Mouse (Mus musculus) gastrocnemius, postnatal 4 days (tissue): ENCODE data around the gene Atf5. TPM values are rescaled to one million over a fixed set of nuclear protein-coding genes. Genes with fewer than 3 reads are reported as not detected.

ENCODE experiments used
- DNase-seq, 2 experiments: peaks; one replicate each; pipeline ENCODE4 v3.0.0; 2021 to 2022; ENCODE audit warnings: low spot score in 2 of 2, mixed read lengths in 2 of 2
- microRNA-seq: library from miRNA; unstranded; fragments of <30 nt; microRNA quantifications from one replicate; pipeline ENCODE4 v1.2.0, GENCODE M21; 2021
- total RNA-seq, 2 experiments: library from RNA; stranded (reverse); gene quantifications; 2 replicates each; pipeline ENCODE4 v1.2.3; 2021

The Atf5 gene
- total RNA-seq, 2 experiments from 2014 or later, result 55.6 to 62.2 TPM

- DNase-seq, result no peak
These were observed 39.5 kb downstream of the Atf5 start for GRCm38 (mm10) chr7:44776849-44777498.

GRCm38 (mm10) chr7:44772591-44773204 is 43.8 kb downstream of the Atf5 start:
- DNase-seq, result no peak

GRCm38 (mm10) chr7:44770046-44770578 is 46.3 kb downstream of the Atf5 start:
- peak in 1 of 2 experiments; percentile 80 for DNase-seq

- no peak for DNase-seq
These were observed 48.3 kb downstream of the Atf5 start for GRCm38 (mm10) chr7:44768129-44768528.

Small RNAs within 50 kb of the gene (microRNA-seq; reads per million reads assigned to microRNA genes)
- not detected for gene Mir707

Other genes with a start within 250 kb of the Atf5 start
- gene Napsa, start 244.3 kb downstream of the Atf5 start, total RNA-seq, result under 1 TPM; 0.65 to 0.81 TPM
- gene Kcnc3, start 226.0 kb downstream of the Atf5 start, total RNA-seq, result 1 to 10 TPM in 1 of 2 experiments, under 1 TPM in 1; 0.91 to 1.1 TPM
- gene Myh14, start 145.8 kb downstream of the Atf5 start, total RNA-seq, result 10 to 100 TPM; 25.7 to 26.6 TPM
- not detected for gene Izumo2, start 107.9 kb downstream of the Atf5 start, total RNA-seq
- 10 to 100 TPM; 18.9 to 20.7 TPM for gene Vrk3, start 68.2 kb downstream of the Atf5 start, total RNA-seq
- under 1 TPM; 0.32 to 0.41 TPM for gene Zfp473, start 65.6 kb downstream of the Atf5 start, total RNA-seq
- gene Nup62, start 570 bp downstream of the Atf5 start, total RNA-seq, result 10 to 100 TPM; 49.4 to 53.1 TPM
- 1 to 10 TPM; 1.6 to 1.8 TPM for gene Il4i1, start 271 bp downstream of the Atf5 start, total RNA-seq
- 100 to 1,000 TPM in 1 of 2 experiments, 10 to 100 TPM in 1; 92.4 to 103 TPM for gene Akt1s1, start 32.3 kb upstream of the Atf5 start, total RNA-seq
- 10 to 100 TPM; 56.5 to 63.4 TPM for gene Tbc1d17, start 32.4 kb upstream of the Atf5 start, total RNA-seq
- 10 to 100 TPM; 18.6 to 20.5 TPM for gene Pnkp, start 40.5 kb upstream of the Atf5 start, total RNA-seq
- 100 to 1,000 TPM; 332 to 346 TPM for gene Ptov1, start 53.1 kb upstream of the Atf5 start, total RNA-seq
- gene Med25, start 76.1 kb upstream of the Atf5 start, total RNA-seq, result 10 to 100 TPM; 63.8 to 67.6 TPM
- gene Fuz, start 79.4 kb upstream of the Atf5 start, total RNA-seq, result 10 to 100 TPM; 16.1 to 18.4 TPM
- 10 to 100 TPM; 84.8 to 88.9 TPM for gene Ap2a1, start 112.8 kb upstream of the Atf5 start, total RNA-seq
- not detected for gene Tsks, start 126.5 kb upstream of the Atf5 start, total RNA-seq
- 10 to 100 TPM; 10.3 to 10.8 TPM for gene Cpt1c, start 158.2 kb upstream of the Atf5 start, total RNA-seq
- gene Prmt1, start 169.9 kb upstream of the Atf5 start, total RNA-seq, result 100 to 1,000 TPM; 318 to 331 TPM
- gene Irf3, start 181.0 kb upstream of the Atf5 start, total RNA-seq, result 10 to 100 TPM; 46.0 to 50.4 TPM
- 10 to 100 TPM; 21.5 to 22.0 TPM for gene Bcl2l12, start 182.1 kb upstream of the Atf5 start, total RNA-seq
- 10 to 100 TPM; 74.1 to 76.0 TPM for gene Scaf1, start 199.7 kb upstream of the Atf5 start, total RNA-seq
- gene Rras, start 201.3 kb upstream of the Atf5 start, total RNA-seq, result 100 to 1,000 TPM; 119 to 123 TPM
- gene Prr12, start 236.2 kb upstream of the Atf5 start, total RNA-seq, result 10 to 100 TPM; 63.9 to 65.2 TPM
- gene Nosip, start 245.8 kb upstream of the Atf5 start, total RNA-seq, result 10 to 100 TPM; 47.3 to 48.3 TPM
- gene Prrg2, start 246.0 kb upstream of the Atf5 start, total RNA-seq, result 10 to 100 TPM; 11.7 to 12.3 TPM